Mouse (Mus musculus): ENCODE results near the gene Trp53bp2. TPM values are rescaled to one million over a fixed set of nuclear protein-coding genes. Genes with fewer than 3 reads are reported as not detected.

The Trp53bp2 gene
- polyA plus RNA-seq, 1 experiment from 2014 or later = 5.3 TPM

- Histone ChIP-seq H3K9me3 (replicated peaks) (no peaks in the 10 kb centered on the region), H3K27ac (no peak overlapping the region), H3K4me3 (no peak overlapping the region), H3K27me3 (replicated peaks) (no peaks in the 10 kb centered on the region), H3K4me1 (peaks cover 4% of the 10 kb centered on the region; the same call in 1 of the 2 replicates), H3K36me3 (peaks cover 63% of the 10 kb centered on the region), H3K4me2 (no peak overlapping the region), H3K9ac (no peak overlapping the region)
- ATAC-seq = no peak
- WGBS (ENCODE audit: insufficient replicate concordance) = 65% methylated on average over 5 of the region's 5 CpGs
Observed at GRCm38 (mm10) chr1:182475005-182475796, 66.2 kb downstream of the Trp53bp2 start.

- Histone ChIP-seq H3K4me2 (no peak overlapping the region), H3K9ac (no peak overlapping the region), H3K4me3 (no peak overlapping the region), H3K36me3 (peaks cover 45% of the 10 kb centered on the region), H3K27me3 (replicated peaks) (no peaks in the 10 kb centered on the region), H3K4me1 (peaks cover 8% of the 10 kb centered on the region; the same call in 1 of the 2 replicates), H3K27ac (peak overlapping the region; percentile 73), H3K9me3 (replicated peaks) (no peaks in the 10 kb centered on the region)
- peak; percentile 50 for ATAC-seq
- WGBS (ENCODE audit: insufficient replicate concordance) = 57% methylated on average over 4 of the region's 4 CpGs
Observed at GRCm38 (mm10) chr1:182478935-182479334, 70.0 kb downstream of the Trp53bp2 start.

- no peak overlapping the region for H3K27ac ChIP-seq
- 83% methylated on average over 7 of the region's 7 CpGs for WGBS (ENCODE audit: insufficient replicate concordance)
- no peak overlapping the region for H3K9ac ChIP-seq
- H3K27me3 ChIP-seq (replicated peaks) = no peaks in the 10 kb centered on the region
- no peak for ATAC-seq
- H3K4me3 ChIP-seq = no peak overlapping the region
- no peaks in the 10 kb centered on the region for H3K9me3 ChIP-seq (replicated peaks)
- peaks cover 8% of the 10 kb centered on the region; the same call in 1 of the 2 replicates for H3K4me1 ChIP-seq
- H3K4me2 ChIP-seq = no peak overlapping the region
- peaks cover 49% of the 10 kb centered on the region for H3K36me3 ChIP-seq
Observed at GRCm38 (mm10) chr1:182481138-182481537, 72.2 kb downstream of the Trp53bp2 start.

GRCm38 (mm10) chr1:182481646-182482295 lies 72.8 kb downstream of the Trp53bp2 start:
- H3K9me3 ChIP-seq (replicated peaks) = no peaks in the 10 kb centered on the region
- H3K4me2 ChIP-seq = no peak overlapping the region
- no peak overlapping the region for H3K27ac ChIP-seq
- H3K9ac ChIP-seq = no peak overlapping the region
- no peak for ATAC-seq
- H3K4me3 ChIP-seq = no peak overlapping the region
- H3K27me3 ChIP-seq (replicated peaks) = no peaks in the 10 kb centered on the region
- H3K4me1 ChIP-seq = peaks cover 8% of the 10 kb centered on the region; the same call in 1 of the 2 replicates
- WGBS (ENCODE audit: insufficient replicate concordance) = 66% methylated on average over 10 of the region's 10 CpGs
- peaks cover 53% of the 10 kb centered on the region for H3K36me3 ChIP-seq

GRCm38 (mm10) chr1:182482991-182483909 lies 74.3 kb downstream of the Trp53bp2 start:
- Histone ChIP-seq H3K9me3 (replicated peaks) (no peaks in the 10 kb centered on the region), H3K36me3 (peaks cover 46% of the 10 kb centered on the region), H3K4me3 (no peak overlapping the region), H3K4me1 (peaks cover 8% of the 10 kb centered on the region; the same call in 1 of the 2 replicates), H3K9ac (0 out of 2 replicates have a peak overlapping the region, but pooled peaks have one; percentile 2), H3K27me3 (replicated peaks) (no peaks in the 10 kb centered on the region), H3K27ac (no peak overlapping the region), H3K4me2 (no peak overlapping the region)
- WGBS (ENCODE audit: insufficient replicate concordance) = 81% methylated on average over 14 of the region's 14 CpGs
- ATAC-seq = no peak

- Histone ChIP-seq H3K36me3 (peaks cover 52% of the 10 kb centered on the region), H3K27ac (no peak overlapping the region), H3K9ac (no peak overlapping the region), H3K9me3 (replicated peaks) (no peaks in the 10 kb centered on the region), H3K4me1 (peaks cover 8% of the 10 kb centered on the region; the same call in 1 of the 2 replicates), H3K4me2 (no peak overlapping the region), H3K4me3 (no peak overlapping the region), H3K27me3 (replicated peaks) (no peaks in the 10 kb centered on the region)
- WGBS (ENCODE audit: insufficient replicate concordance) = 79% methylated on average over 12 of the region's 12 CpGs
- no peak for ATAC-seq
Observed at GRCm38 (mm10) chr1:182483910-182484274, 74.9 kb downstream of the Trp53bp2 start.

GRCm38 (mm10) chr1:182488503-182488902 lies 79.5 kb downstream of the Trp53bp2 start:
- no peak overlapping the region for H3K9ac ChIP-seq
- H3K4me3 ChIP-seq = no peak overlapping the region
- peaks cover 44% of the 10 kb centered on the region for H3K36me3 ChIP-seq
- no peak overlapping the region for H3K4me2 ChIP-seq
- ATAC-seq = no peak
- no peak overlapping the region for H3K27ac ChIP-seq
- H3K27me3 ChIP-seq (replicated peaks) = no peaks in the 10 kb centered on the region
- 81% methylated on average over 10 of the region's 10 CpGs for WGBS (ENCODE audit: insufficient replicate concordance)
- no peaks in the 10 kb centered on the region for H3K9me3 ChIP-seq (replicated peaks)
- peaks cover 10% of the 10 kb centered on the region for H3K4me1 ChIP-seq

- Histone ChIP-seq H3K27me3 (replicated peaks) (no peaks in the 10 kb centered on the region), H3K4me3 (0 out of 2 replicates have a peak overlapping the region, but pooled peaks have one; percentile 5), H3K27ac (no peak overlapping the region), H3K4me2 (peak overlapping the region; percentile 53), H3K36me3 (peaks cover 36% of the 10 kb centered on the region), H3K9ac (no peak overlapping the region), H3K9me3 (replicated peaks) (no peaks in the 10 kb centered on the region), H3K4me1 (peaks cover 17% of the 10 kb centered on the region)
- WGBS (ENCODE audit: insufficient replicate concordance) = 9% methylated on average over 21 of the region's 21 CpGs
- ATAC-seq = peak; percentile 84
Observed at GRCm38 (mm10) chr1:182489803-182490452, 81.0 kb downstream of the Trp53bp2 start.

- H3K4me1 ChIP-seq = peaks cover 21% of the 10 kb centered on the region
- WGBS (ENCODE audit: insufficient replicate concordance) = 70% methylated on average over 7 of the region's 7 CpGs
- H3K4me3 ChIP-seq = no peak overlapping the region
- H3K9ac ChIP-seq = no peak overlapping the region
- H3K27ac ChIP-seq = no peak overlapping the region
- no peaks in the 10 kb centered on the region for H3K27me3 ChIP-seq (replicated peaks)
- H3K4me2 ChIP-seq = no peak overlapping the region
- peaks cover 30% of the 10 kb centered on the region for H3K36me3 ChIP-seq
- no peak for ATAC-seq
- no peaks in the 10 kb centered on the region for H3K9me3 ChIP-seq (replicated peaks)
Observed at GRCm38 (mm10) chr1:182490568-182490967, 81.6 kb downstream of the Trp53bp2 start.

GRCm38 (mm10) chr1:182491839-182492238 lies 82.9 kb downstream of the Trp53bp2 start:
- Histone ChIP-seq H3K9ac (no peak overlapping the region), H3K4me2 (no peak overlapping the region), H3K27me3 (replicated peaks) (no peaks in the 10 kb centered on the region), H3K36me3 (peaks cover 19% of the 10 kb centered on the region), H3K9me3 (replicated peaks) (no peaks in the 10 kb centered on the region), H3K27ac (no peak overlapping the region), H3K4me3 (no peak overlapping the region), H3K4me1 (peaks cover 22% of the 10 kb centered on the region)
- WGBS (ENCODE audit: insufficient replicate concordance) = 68% methylated on average over 6 of the region's 6 CpGs
- ATAC-seq = no peak
